Mouse (Mus musculus) ES-Bruce4 (cell line): Measurements from ENCODE around the gene Spata5. TPM values are rescaled to one million over a fixed set of nuclear protein-coding genes. Genes with fewer than 3 reads are reported as not detected.

Source experiments
- H3K27ac ChIP-seq: 2 replicates; pipeline ENCODE4 v1.5.1; 2012; ENCODE audit warnings: low read length, inconsistent platforms; ENCODE audit not compliant: insufficient read depth
- H3K27me3 ChIP-seq: 2 replicates; pipeline ENCODE4 v1.6.1; 2012; ENCODE audit warnings: mild to moderate bottlenecking, low read length, inconsistent platforms; ENCODE audit not compliant: control insufficient read depth, poor library complexity, insufficient read depth, severe bottlenecking
- H3K36me3 ChIP-seq: 2 replicates; pipeline ENCODE4 v1.6.1; 2012; ENCODE audit warnings: inconsistent platforms, mild to moderate bottlenecking, low read length, moderate library complexity; ENCODE audit not compliant: control insufficient read depth, poor library complexity, insufficient read depth, severe bottlenecking
- H3K4me1 ChIP-seq: one replicate; pipeline ENCODE4 v1.8.1; 2011; ENCODE audit warnings: low read length; ENCODE audit not compliant: control insufficient read depth, insufficient read depth
- H3K4me3 ChIP-seq: 2 replicates; pipeline ENCODE4 v1.5.1; 2011; ENCODE audit warnings: low read depth, mild to moderate bottlenecking, low read length
- H3K9ac ChIP-seq: 2 replicates; pipeline ENCODE4 v1.6.1; 2012; ENCODE audit warnings: low read depth, mild to moderate bottlenecking, inconsistent platforms; ENCODE audit not compliant: poor library complexity, severe bottlenecking
- H3K9me3 ChIP-seq: replicated peaks from 2 replicates; pipeline ENCODE4 v1.6.1; 2012; ENCODE audit warnings: mild to moderate bottlenecking, low read length, inconsistent platforms; ENCODE audit not compliant: control insufficient read depth, poor library complexity, insufficient read depth, severe bottlenecking
- CTCF ChIP-seq: IDR thresholded peaks from one replicate; pipeline ENCODE4 v1.8.1; 2011; ENCODE audit warnings: low read depth, low read length
- EP300 ChIP-seq: IDR thresholded peaks from 2 replicates; pipeline ENCODE4 v1.6.1; 2011; ENCODE audit warnings: low read depth, low read length; ENCODE audit not compliant: insufficient read depth
- POLR2A ChIP-seq: IDR thresholded peaks from one replicate; pipeline ENCODE4 v1.8.1; 2011; ENCODE audit warnings: low read length; ENCODE audit not compliant: insufficient read depth
- polyA plus RNA-seq: library from polyadenylated mRNA; stranded (reverse); fragments of >200 nt; gene quantifications from 2 replicates; pipeline ENCODE4 v1.2.4, GENCODE M21; 2011; ENCODE audit warnings: low read depth; ENCODE audit not compliant: missing spikeins, insufficient read depth, insufficient read length

The Spata5 gene
- polyA plus RNA-seq, 1 experiment, result 56.6 TPM

GRCm38 (mm10) chr3:37483709-37484265 is 64.1 kb downstream of the Spata5 start:
- Histone ChIP-seq H3K4me3 (no peak overlapping the region), H3K9ac (no peak overlapping the region), H3K9me3 (no peaks in the 10 kb centered on the region), H3K36me3 (no peaks in the 10 kb centered on the region), H3K27ac (no peak overlapping the region), H3K4me1 (no peaks in the 10 kb centered on the region), H3K27me3 (no peaks in the 10 kb centered on the region)
- TF ChIP-seq EP300, result no peak
- TF ChIP-seq POLR2A, result no peak
- no peak for TF ChIP-seq CTCF

- H3K4me1 ChIP-seq, result no peaks in the 10 kb centered on the region
- H3K9ac ChIP-seq, result no peak overlapping the region
- no peak overlapping the region for H3K27ac ChIP-seq
- TF ChIP-seq CTCF, result no peak
- TF ChIP-seq EP300, result no peak
- TF ChIP-seq POLR2A, result no peak
- no peaks in the 10 kb centered on the region for H3K27me3 ChIP-seq
- H3K9me3 ChIP-seq, result no peaks in the 10 kb centered on the region
- no peak overlapping the region for H3K4me3 ChIP-seq
- no peaks in the 10 kb centered on the region for H3K36me3 ChIP-seq
These were observed 67.9 kb downstream of the Spata5 start for GRCm38 (mm10) chr3:37487639-37488038.

DNA sequence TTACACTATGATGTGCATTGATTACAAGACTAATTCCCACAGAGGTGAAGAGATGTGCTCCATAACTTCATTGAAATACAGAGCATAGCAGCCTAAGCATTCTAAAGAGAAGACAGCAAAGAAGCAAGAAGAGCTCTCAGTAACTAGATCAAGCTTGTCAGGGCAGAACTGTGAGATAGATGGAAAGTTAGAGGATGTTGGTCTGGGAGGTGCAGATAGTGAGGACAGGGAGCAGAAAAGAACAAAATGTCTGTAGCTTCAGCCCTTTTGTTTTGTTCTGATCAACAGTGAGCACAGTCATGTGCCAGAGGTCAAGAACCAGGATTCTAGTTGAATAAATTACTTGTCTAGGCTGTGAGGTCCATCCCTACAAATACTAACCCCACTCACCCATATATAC is 68.5 kb downstream of the Spata5 start:
- TF ChIP-seq EP300, result no peak
- TF ChIP-seq POLR2A, result no peak
- TF ChIP-seq CTCF, result no peak

DNA sequence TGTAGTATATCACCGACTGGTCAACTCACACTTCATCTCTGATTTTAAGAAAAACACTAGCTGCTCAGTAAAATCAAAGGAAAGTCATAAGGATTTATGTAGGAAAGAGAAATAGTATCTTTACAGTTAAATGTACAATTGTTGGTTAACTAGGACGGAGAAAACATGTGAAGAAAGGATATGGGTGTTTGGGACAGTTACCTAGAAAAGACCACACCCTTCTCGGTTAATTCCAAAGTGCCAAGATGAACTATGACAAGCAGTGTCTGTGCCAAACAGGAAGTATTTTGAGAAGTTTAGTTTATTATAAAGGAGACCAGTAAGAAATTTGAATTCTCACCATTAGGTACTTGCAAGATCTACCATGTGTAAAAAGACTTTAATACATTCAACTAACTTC is 70.3 kb downstream of the Spata5 start:
- Histone ChIP-seq H3K4me3 (no peak overlapping the region), H3K27ac (no peak overlapping the region), H3K27me3 (no peaks in the 10 kb centered on the region), H3K9me3 (no peaks in the 10 kb centered on the region), H3K4me1 (no peaks in the 10 kb centered on the region), H3K36me3 (no peaks in the 10 kb centered on the region), H3K9ac (no peak overlapping the region)
- no peak for TF ChIP-seq POLR2A
- no peak for TF ChIP-seq CTCF
- no peak for TF ChIP-seq EP300

More for the DNA sequence above, 68.5 kb downstream of the Spata5 start:
- no peak overlapping the region for H3K4me3 ChIP-seq
- H3K9ac ChIP-seq, result no peak overlapping the region
- no peaks in the 10 kb centered on the region for H3K9me3 ChIP-seq
- H3K27me3 ChIP-seq, result no peaks in the 10 kb centered on the region
- no peaks in the 10 kb centered on the region for H3K4me1 ChIP-seq
- H3K36me3 ChIP-seq, result no peaks in the 10 kb centered on the region
- no peak overlapping the region for H3K27ac ChIP-seq

DNA sequence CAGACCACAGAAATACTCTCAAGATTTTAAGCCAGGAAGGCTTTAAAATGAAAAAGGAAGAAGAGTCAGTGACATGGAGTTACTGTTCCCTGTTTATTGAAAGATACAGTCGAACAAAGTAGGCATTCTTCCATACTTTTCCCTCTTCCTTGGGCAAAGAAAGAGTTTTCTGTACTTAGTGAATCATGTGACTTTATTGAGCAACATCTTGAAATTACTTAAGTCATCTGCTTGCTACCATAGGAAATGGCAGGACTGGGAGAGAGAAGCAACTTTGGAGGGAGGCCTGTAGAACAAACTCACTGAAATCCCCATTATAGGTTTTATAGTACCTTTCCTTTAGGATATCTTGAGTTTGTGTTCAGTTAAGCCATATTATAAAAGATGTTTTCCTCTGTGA is 81.2 kb downstream of the Spata5 start:
- Histone ChIP-seq H3K4me1 (no peaks in the 10 kb centered on the region), H3K36me3 (no peaks in the 10 kb centered on the region; the same call in 1 of the 2 replicates), H3K4me3 (no peak overlapping the region), H3K9ac (no peak overlapping the region), H3K27me3 (no peaks in the 10 kb centered on the region), H3K27ac (no peak overlapping the region), H3K9me3 (no peaks in the 10 kb centered on the region)
- TF ChIP-seq EP300 (no peak), CTCF (no peak), POLR2A (no peak)

DNA sequence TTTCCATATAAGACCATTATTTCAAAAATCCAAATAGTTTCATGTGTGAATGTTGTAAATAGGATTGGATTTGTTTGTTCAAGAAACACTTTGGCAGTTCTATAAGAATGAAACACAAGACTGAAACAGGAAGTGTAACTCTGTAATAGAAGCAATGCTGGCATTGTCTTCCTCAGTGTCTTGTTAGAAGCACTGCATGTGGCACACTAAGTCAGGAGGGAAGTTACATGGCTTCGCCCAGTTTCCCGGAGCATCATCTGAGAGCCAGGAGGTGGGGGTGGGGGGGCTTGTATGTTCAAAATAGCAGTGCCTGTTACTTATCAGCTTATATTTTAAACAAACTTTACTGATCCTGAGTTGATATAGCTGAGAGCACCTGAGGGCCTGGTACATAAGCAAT is 82.9 kb downstream of the Spata5 start:
- Histone ChIP-seq H3K27me3 (no peaks in the 10 kb centered on the region), H3K27ac (no peak overlapping the region), H3K9me3 (no peaks in the 10 kb centered on the region), H3K4me1 (no peaks in the 10 kb centered on the region), H3K36me3 (no peaks in the 10 kb centered on the region), H3K9ac (no peak overlapping the region), H3K4me3 (no peak overlapping the region)
- TF ChIP-seq EP300, result no peak
- no peak for TF ChIP-seq POLR2A
- TF ChIP-seq CTCF, result no peak

- H3K9ac ChIP-seq, result no peak overlapping the region
- H3K9me3 ChIP-seq, result no peaks in the 10 kb centered on the region
- H3K27ac ChIP-seq, result no peak overlapping the region
- no peaks in the 10 kb centered on the region for H3K27me3 ChIP-seq
- H3K4me3 ChIP-seq, result no peak overlapping the region
- no peaks in the 10 kb centered on the region for H3K36me3 ChIP-seq
- no peaks in the 10 kb centered on the region for H3K4me1 ChIP-seq
- TF ChIP-seq EP300 (no peak), POLR2A (no peak), CTCF (no peak)
These were observed 84.2 kb downstream of the Spata5 start for GRCm38 (mm10) chr3:37503846-37504245.
